Mouse (Mus musculus): ENCODE results near the gene Kpnb1. TPM values are rescaled to one million over a fixed set of nuclear protein-coding genes. Genes with fewer than 3 reads are reported as not detected.

The Kpnb1 gene
- total and polyA plus RNA-seq, 3 experiments = 22.1 to 80.8 (median 71.7) TPM

DNA sequence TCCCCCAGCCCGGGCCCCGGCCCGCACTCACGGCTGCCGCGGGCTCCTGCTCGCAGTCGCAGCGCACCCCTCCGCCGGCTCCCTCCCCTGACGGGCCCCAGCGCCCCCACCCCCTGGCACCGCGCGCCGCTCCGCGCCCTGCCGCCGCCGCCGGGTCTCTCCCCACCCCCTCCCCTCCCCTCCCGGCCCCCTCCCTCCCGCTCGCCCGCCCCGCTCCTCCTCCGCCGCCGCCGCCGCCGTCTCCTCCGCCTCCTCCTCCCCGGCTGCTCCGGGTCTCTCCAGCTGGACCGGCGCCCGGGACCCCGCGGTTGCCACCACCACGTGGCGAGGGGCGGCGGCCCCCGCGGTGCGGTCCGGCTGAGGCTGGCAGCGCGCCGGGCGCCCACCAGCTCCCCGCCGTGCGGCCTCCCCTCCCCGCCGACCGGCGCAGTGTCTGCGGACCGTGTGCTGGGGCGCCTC is 36.3 kb downstream of the Kpnb1 start, which contains the start of gene Tbkbp1:
Gene Tbkbp1, minus strand, starts transcription at position 153 of the 459 bp plus-strand sequence.
- TF ChIP-seq EP300 (IDR thresholded peaks at IDR 0.05; ENCODE audit: insufficient read depth, low read depth, low read length) = no peak
- TF ChIP-seq POLR2A (IDR thresholded peaks at IDR 0.05; ENCODE audit: insufficient read depth, low read depth, low read length) = no peak
- TF ChIP-seq CTCF (IDR thresholded peaks at IDR 0.05) = no peak
- Histone ChIP-seq H3K36me3 (ENCODE audit: control insufficient read depth, insufficient read depth, low read length) (no peaks in the 10 kb centered on the region), H3K27me3 (ENCODE audit: control insufficient read depth, insufficient read depth, low read length) (no peaks in the 10 kb centered on the region), H3K9ac (ENCODE audit: low read depth, low read length) (peak within 1 kb of the TSS; percentile 54), H3K27ac (peak within 1 kb of the TSS; percentile 92), H3K79me2 (replicated peaks; ENCODE audit: control insufficient read depth, insufficient read depth, low read length) (no peaks in the 10 kb centered on the region), H3K4me3 (peak within 1 kb of the TSS; percentile 80), H3K4me1 (ENCODE audit: control insufficient read depth, insufficient read depth, low read length) (peaks cover 5% of the 10 kb centered on the region)
- intact Hi-C loops (cut with DNase I) = loop anchor here (2.0 kb wide), 1 partner anchor 35 kb away; the partner anchor contains the start of gene Kpnb1
- WGBS = 5% methylated on average over 34 of the region's 64 CpGs
- DNase-seq = peak; percentile 59 to 74

GRCm38 (mm10) chr11:97150411-97151330 is 37.0 kb downstream of the Kpnb1 start:
- Histone ChIP-seq H3K4me3 (peak overlapping the region; percentile 80), H3K79me2 (replicated peaks; ENCODE audit: control insufficient read depth, insufficient read depth, low read length) (no peaks in the 10 kb centered on the region), H3K27ac (peak overlapping the region; percentile 92), H3K4me1 (ENCODE audit: control insufficient read depth, insufficient read depth, low read length) (peaks cover 5% of the 10 kb centered on the region), H3K36me3 (ENCODE audit: control insufficient read depth, insufficient read depth, low read length) (no peaks in the 10 kb centered on the region), H3K27me3 (ENCODE audit: control insufficient read depth, insufficient read depth, low read length) (no peaks in the 10 kb centered on the region), H3K9ac (ENCODE audit: low read depth, low read length) (peak overlapping the region; percentile 54)
- DNase-seq = peak; percentile 74 to 76
- intact Hi-C loops (cut with DNase I) = loop anchor here (2.0 kb wide), 1 partner anchor 36 kb away; the partner anchor contains the start of gene Kpnb1
- no peak for TF ChIP-seq CTCF (IDR thresholded peaks at IDR 0.05)
- TF ChIP-seq POLR2A (IDR thresholded peaks at IDR 0.05; ENCODE audit: insufficient read depth, low read depth, low read length) = peak; percentile 51
- 1% methylated on average over 79 of the region's 102 CpGs for WGBS

DNA sequence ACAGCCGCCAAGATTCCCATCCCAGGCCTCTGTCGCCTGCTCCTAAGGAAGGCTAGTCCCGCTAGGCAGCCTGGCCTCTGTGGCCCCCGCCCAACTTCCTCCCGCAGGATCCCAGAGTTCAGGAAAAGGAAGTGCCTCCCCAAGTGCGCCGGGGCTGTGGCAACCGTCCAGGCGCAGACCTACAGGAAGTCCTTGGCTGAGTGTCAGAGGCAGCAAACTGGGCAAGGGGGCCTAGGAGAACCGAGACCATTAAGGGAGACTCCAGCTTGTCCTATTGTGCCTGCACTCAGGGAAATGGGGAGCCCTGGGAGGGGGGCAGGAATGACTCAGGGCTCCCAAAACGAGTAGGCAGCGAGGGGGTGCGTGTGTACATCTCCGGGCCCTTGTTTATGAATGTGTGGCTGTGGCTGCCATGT is 37.7 kb downstream of the Kpnb1 start:
- Histone ChIP-seq H3K9ac (ENCODE audit: low read depth, low read length) (peak overlapping the region; percentile 54), H3K36me3 (ENCODE audit: control insufficient read depth, insufficient read depth, low read length) (no peaks in the 10 kb centered on the region), H3K79me2 (replicated peaks; ENCODE audit: control insufficient read depth, insufficient read depth, low read length) (no peaks in the 10 kb centered on the region), H3K4me3 (peak overlapping the region; percentile 80), H3K27ac (peak overlapping the region; percentile 92), H3K4me1 (ENCODE audit: control insufficient read depth, insufficient read depth, low read length) (peaks cover 5% of the 10 kb centered on the region), H3K27me3 (ENCODE audit: control insufficient read depth, insufficient read depth, low read length) (no peaks in the 10 kb centered on the region)
- 18% methylated on average over 14 of the region's 14 CpGs for WGBS
- peak; percentile 87 to 91 for DNase-seq
- intact Hi-C loops (cut with DNase I) = loop anchor here (2.0 to 5.0 kb wide), 2 partner anchors 37 to 48 kb away; partner anchors contain the start of gene Kpnb1
- peak; percentile 76 for TF ChIP-seq EP300 (IDR thresholded peaks at IDR 0.05; ENCODE audit: insufficient read depth, low read depth, low read length)
- no peak for TF ChIP-seq CTCF (IDR thresholded peaks at IDR 0.05)
- peak; percentile 71 for TF ChIP-seq POLR2A (IDR thresholded peaks at IDR 0.05; ENCODE audit: insufficient read depth, low read depth, low read length)

GRCm38 (mm10) chr11:97149026-97149425 is 38.7 kb downstream of the Kpnb1 start:
- Histone ChIP-seq H3K36me3 (ENCODE audit: control insufficient read depth, insufficient read depth, low read length) (no peaks in the 10 kb centered on the region), H3K9ac (ENCODE audit: low read depth, low read length) (peak overlapping the region; percentile 49), H3K4me1 (ENCODE audit: control insufficient read depth, insufficient read depth, low read length) (peaks cover 5% of the 10 kb centered on the region), H3K27me3 (ENCODE audit: control insufficient read depth, insufficient read depth, low read length) (no peaks in the 10 kb centered on the region), H3K27ac (peak overlapping the region; percentile 92), H3K4me3 (peak overlapping the region; percentile 80), H3K79me2 (replicated peaks; ENCODE audit: control insufficient read depth, insufficient read depth, low read length) (no peaks in the 10 kb centered on the region)
- intact Hi-C loops (cut with DNase I) = loop anchor here (5.0 kb wide), 1 partner anchor 47 kb away; no protein-coding TSS in a partner anchor
- WGBS = 42% methylated on average over 9 of the region's 9 CpGs
- TF ChIP-seq POLR2A (IDR thresholded peaks at IDR 0.05; ENCODE audit: insufficient read depth, low read depth, low read length) (no peak), CTCF (IDR thresholded peaks at IDR 0.05) (no peak), EP300 (IDR thresholded peaks at IDR 0.05; ENCODE audit: insufficient read depth, low read depth, low read length) (no peak)
- no peak for DNase-seq

GRCm38 (mm10) chr11:97148591-97148990 is 39.1 kb downstream of the Kpnb1 start:
- peak overlapping the region; percentile 92 for H3K27ac ChIP-seq
- H3K4me3 ChIP-seq = peak overlapping the region; percentile 80
- intact Hi-C loops (cut with DNase I) = loop anchor here (5.0 kb wide), 1 partner anchor 46 kb away; no protein-coding TSS in a partner anchor
- H3K4me1 ChIP-seq (ENCODE audit: control insufficient read depth, insufficient read depth, low read length) = peaks cover 5% of the 10 kb centered on the region
- H3K36me3 ChIP-seq (ENCODE audit: control insufficient read depth, insufficient read depth, low read length) = no peaks in the 10 kb centered on the region
- TF ChIP-seq EP300 (IDR thresholded peaks at IDR 0.05; ENCODE audit: insufficient read depth, low read depth, low read length) (no peak), POLR2A (IDR thresholded peaks at IDR 0.05; ENCODE audit: insufficient read depth, low read depth, low read length) (no peak)
- no peaks in the 10 kb centered on the region for H3K79me2 ChIP-seq (replicated peaks; ENCODE audit: control insufficient read depth, insufficient read depth, low read length)
- no peak for DNase-seq
- H3K27me3 ChIP-seq (ENCODE audit: control insufficient read depth, insufficient read depth, low read length) = no peaks in the 10 kb centered on the region
- H3K9ac ChIP-seq (ENCODE audit: low read depth, low read length) = peak overlapping the region; percentile 49
- WGBS = 38% methylated on average over 12 of the region's 12 CpGs
